Mouse (Mus musculus) midbrain, postnatal 0 days (tissue): ENCODE measurements around the gene Bpi. TPM values are rescaled to one million over a fixed set of nuclear protein-coding genes. Genes with fewer than 3 reads are reported as not detected.

Experiments
- ATAC-seq: fragments of 200-750 bp; cut with Nextera tagmentation; 2 replicates; pipeline ENCODE4 v1.8.0; 2017; ENCODE audit warnings: moderate number of reproducible peaks, mild to moderate bottlenecking, moderate TSS enrichment, moderate library complexity; ENCODE audit not compliant: low FRiP score
- DNase-seq: peaks from one replicate; pipeline ENCODE4 v3.0.0-alpha.2; 2015; ENCODE audit warnings: low spot score
- H3K27ac ChIP-seq: fragments of 300-500 bp; sonication (generic); 2 replicates; pipeline ENCODE4 v1.5.1; 2014; ENCODE audit warnings: low read depth, mild to moderate bottlenecking, low read length, mixed read lengths
- H3K27me3 ChIP-seq: fragments of 300-500 bp; sonication (generic); 2 replicates; pipeline ENCODE4 v1.6.1; 2014; ENCODE audit warnings: low read length, control low read depth, mixed read lengths; ENCODE audit not compliant: insufficient read depth
- H3K36me3 ChIP-seq: fragments of 300-500 bp; sonication (generic); 2 replicates; pipeline ENCODE4 v1.6.1; 2014; ENCODE audit warnings: low read length, control low read depth, mixed read lengths; ENCODE audit not compliant: insufficient read depth
- H3K4me1 ChIP-seq: fragments of 300-500 bp; sonication (generic); 2 replicates; pipeline ENCODE4 v1.6.1; 2014; ENCODE audit warnings: mild to moderate bottlenecking, control low read depth, antibody characterized with exemption, low read length, mixed read lengths; ENCODE audit not compliant: insufficient read depth
- H3K4me2 ChIP-seq: fragments of 300-500 bp; sonication (generic); 2 replicates; pipeline ENCODE4 v1.6.1; 2014; ENCODE audit warnings: low read depth, mild to moderate bottlenecking, low read length, mixed read lengths; ENCODE audit not compliant: poor library complexity, severe bottlenecking
- H3K4me3 ChIP-seq: fragments of 300-500 bp; sonication (generic); 2 replicates; pipeline ENCODE4 v1.5.1; 2014; ENCODE audit warnings: low read depth, mild to moderate bottlenecking, low read length, moderate library complexity
- H3K9ac ChIP-seq: fragments of 300-500 bp; sonication (generic); replicated peaks from 2 replicates; pipeline ENCODE4 v1.6.1; 2014; ENCODE audit warnings: mild to moderate bottlenecking, low read length, moderate library complexity, mixed read lengths; ENCODE audit not compliant: poor library complexity, severe bottlenecking
- H3K9me3 ChIP-seq: fragments of 300-500 bp; sonication (generic); 2 replicates; pipeline ENCODE4 v1.6.1; 2016; ENCODE audit warnings: low read length, control low read depth
- CTCF ChIP-seq: IDR thresholded peaks from 2 replicates; pipeline ENCODE4 v1.5.1; 2016; ENCODE audit warnings: antibody characterized with exemption, mild to moderate bottlenecking
- WGBS: fragments of 180-500 bp; shearing (Covaris S2); extraction: QIAGEN DNeasy Blood & Tissue Kit; methylation state at CpG from one replicate; pipeline ENCODE4 v1.1.7; 2014; 5-methylcytosine and 5-hydroxymethylcytosine counted together
- polyA plus RNA-seq: library from polyadenylated mRNA; unstranded; fragments of >200 nt; fragmentation: Nextera tagmentation; extraction: Ambion mirVana; gene quantifications from 2 replicates; pipeline ENCODE4 v1.2.1, GENCODE M21; 2015
- total RNA-seq: library from RNA; depleted of rRNA; stranded (reverse); fragments of >200 nt; gene quantifications from 2 replicates; pipeline ENCODE4 v1.2.3, GENCODE M21; 2014

Gene Bpi
- total and polyA plus RNA-seq, 2 experiments from 2014 or later, result 0.22 TPM; not detected in 1

GRCm38 (mm10) chr2:158275811-158276210, 17.9 kb downstream of the Bpi start:
- 75% methylated on average over 4 of the region's 4 CpGs for WGBS
- Histone ChIP-seq H3K27ac (no peak overlapping the region), H3K27me3 (no peaks in the 10 kb centered on the region), H3K4me2 (no peak overlapping the region), H3K9ac (no peak overlapping the region), H3K4me3 (no peak overlapping the region), H3K36me3 (no peaks in the 10 kb centered on the region), H3K9me3 (no peaks in the 10 kb centered on the region), H3K4me1 (no peaks in the 10 kb centered on the region)
- ATAC-seq (no peak), DNase-seq (no peak)
- no peak for TF ChIP-seq CTCF

GRCm38 (mm10) chr2:158276451-158276850, 18.6 kb downstream of the Bpi start:
- H3K4me1 ChIP-seq, result no peaks in the 10 kb centered on the region
- H3K9ac ChIP-seq, result no peak overlapping the region
- no peaks in the 10 kb centered on the region for H3K27me3 ChIP-seq
- no peak overlapping the region for H3K4me2 ChIP-seq
- no peak for ATAC-seq
- H3K36me3 ChIP-seq, result no peaks in the 10 kb centered on the region
- no peak for DNase-seq
- WGBS, result 81% methylated on average over 6 of the region's 6 CpGs
- H3K27ac ChIP-seq, result no peak overlapping the region
- TF ChIP-seq CTCF, result no peak
- no peak overlapping the region for H3K4me3 ChIP-seq
- no peaks in the 10 kb centered on the region for H3K9me3 ChIP-seq

- 80% methylated on average over 4 of the region's 4 CpGs for WGBS
- DNase-seq (no peak), ATAC-seq (no peak)
- no peak overlapping the region for H3K9ac ChIP-seq
- no peak overlapping the region for H3K27ac ChIP-seq
- no peak for TF ChIP-seq CTCF
- no peaks in the 10 kb centered on the region for H3K36me3 ChIP-seq
- H3K9me3 ChIP-seq, result no peaks in the 10 kb centered on the region
- no peaks in the 10 kb centered on the region for H3K27me3 ChIP-seq
- H3K4me1 ChIP-seq, result no peaks in the 10 kb centered on the region
- H3K4me2 ChIP-seq, result no peak overlapping the region
- no peak overlapping the region for H3K4me3 ChIP-seq
Measured at GRCm38 (mm10) chr2:158276878-158277277, 19.0 kb downstream of the Bpi start.

GRCm38 (mm10) chr2:158279656-158280055, 21.8 kb downstream of the Bpi start:
- DNase-seq (no peak), ATAC-seq (no peak)
- H3K9ac ChIP-seq, result no peak overlapping the region
- H3K4me3 ChIP-seq, result no peak overlapping the region
- H3K4me2 ChIP-seq, result no peak overlapping the region
- no peaks in the 10 kb centered on the region for H3K9me3 ChIP-seq
- H3K36me3 ChIP-seq, result no peaks in the 10 kb centered on the region
- no peaks in the 10 kb centered on the region for H3K4me1 ChIP-seq
- TF ChIP-seq CTCF, result no peak
- no peaks in the 10 kb centered on the region for H3K27me3 ChIP-seq
- H3K27ac ChIP-seq, result no peak overlapping the region
- 88% methylated on average over 4 of the region's 4 CpGs for WGBS

GRCm38 (mm10) chr2:158281497-158282205, 23.8 kb downstream of the Bpi start:
- no peak for ATAC-seq
- 74% methylated on average over 16 of the region's 16 CpGs for WGBS
- no peak overlapping the region for H3K9ac ChIP-seq
- H3K4me3 ChIP-seq, result no peak overlapping the region
- no peak for DNase-seq
- no peak overlapping the region for H3K4me2 ChIP-seq
- H3K9me3 ChIP-seq, result no peaks in the 10 kb centered on the region
- no peak overlapping the region for H3K27ac ChIP-seq
- H3K4me1 ChIP-seq, result no peaks in the 10 kb centered on the region
- TF ChIP-seq CTCF, result no peak
- H3K27me3 ChIP-seq, result no peaks in the 10 kb centered on the region
- no peaks in the 10 kb centered on the region for H3K36me3 ChIP-seq

- Histone ChIP-seq H3K27ac (no peak overlapping the region), H3K9me3 (no peaks in the 10 kb centered on the region), H3K36me3 (no peaks in the 10 kb centered on the region), H3K4me1 (no peaks in the 10 kb centered on the region), H3K4me2 (no peak overlapping the region), H3K4me3 (no peak overlapping the region), H3K27me3 (no peaks in the 10 kb centered on the region), H3K9ac (no peak overlapping the region)
- no peak for TF ChIP-seq CTCF
- DNase-seq, result no peak
- 79% methylated on average over 7 of the region's 7 CpGs for WGBS
- no peak for ATAC-seq
Measured at GRCm38 (mm10) chr2:158283136-158283535, 25.2 kb downstream of the Bpi start.
